Mouse (Mus musculus): ENCODE measurements around the gene Lrrc46.

DNA sequence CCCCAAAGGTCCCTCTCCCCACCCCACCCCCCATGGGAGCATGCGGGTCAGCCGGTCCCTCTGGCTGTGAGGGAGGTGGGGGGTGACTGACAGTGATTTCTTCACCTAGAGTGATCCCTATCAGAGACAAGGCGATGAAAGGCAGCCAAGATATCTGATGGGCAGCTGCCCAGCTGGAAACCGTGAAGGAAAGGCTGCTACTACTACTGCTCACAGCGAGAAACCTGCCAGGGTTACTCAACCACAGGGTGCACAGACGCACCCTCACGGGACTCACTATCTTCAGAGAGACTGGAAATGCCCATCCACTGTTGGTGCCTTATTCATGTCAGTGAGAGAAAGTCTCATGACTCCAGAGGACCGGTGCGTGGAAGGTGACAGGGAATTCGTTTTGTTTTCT is 16.2 kb downstream of the Lrrc46 start:
- TF ChIP-seq CTCF (IDR thresholded peaks at IDR 0.05; ENCODE audit: insufficient read depth, low read length) (no peak), POLR2A (IDR thresholded peaks at IDR 0.05; ENCODE audit: borderline replicate concordance, extremely low read depth, low read depth, low read length) (no peak)
